Mouse (Mus musculus): Measurements from ENCODE around the gene Selenoo. TPM values are rescaled to one million over a fixed set of nuclear protein-coding genes. Genes with fewer than 3 reads are reported as not detected.

Selenoo gene
- 8.9 TPM in 2 replicates for polyA plus RNA-seq (2012; rRNA removed)
- polyA plus RNA-seq (2014; fragmentation: Nextera tagmentation; extraction: Ambion mirVana), result 7.4 and 9.0 TPM in 2 replicates

DNA sequence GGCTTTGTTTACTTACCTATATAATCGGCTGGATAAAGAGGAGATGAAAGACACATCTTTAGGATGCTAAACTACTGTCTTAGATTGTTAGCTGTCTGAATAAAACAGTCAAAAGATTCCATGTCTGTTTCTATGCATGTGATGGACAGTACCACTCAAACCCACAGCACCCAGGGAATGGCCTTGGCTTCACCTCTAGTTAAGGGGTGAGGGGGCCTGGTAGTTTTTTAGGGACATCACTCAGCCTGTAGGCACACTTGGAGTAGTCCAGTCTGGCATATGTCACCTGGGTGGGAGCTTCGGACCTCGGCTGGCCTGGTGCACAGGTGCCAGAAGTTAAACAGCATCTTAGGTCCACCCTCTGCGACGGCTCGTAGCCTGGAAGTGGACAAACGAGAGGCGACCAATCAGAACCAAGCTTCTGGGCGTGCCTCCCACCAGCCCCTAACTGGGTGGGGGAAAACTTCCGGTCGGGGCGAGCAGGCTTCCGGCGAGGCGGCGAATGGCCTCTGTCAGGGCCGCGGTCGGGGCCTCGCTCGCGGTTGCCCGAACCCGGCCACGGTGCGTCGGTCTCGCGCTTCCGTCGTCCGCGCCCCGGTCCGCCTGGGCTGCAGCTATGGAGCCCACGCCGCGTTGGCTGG, at the start of gene Selenoo:
Gene Selenoo, plus strand, starts transcription at position 478 of the 641 bp plus-strand sequence.
- DNase-seq (ENCODE audit: low read depth in 3 of 3, low spot score in 3 of 3), result peak; percentile 75 to 77 (median 77)
- H3K9me3 ChIP-seq (ENCODE audit: control insufficient read depth, low read length), result no peaks in the 10 kb centered on the region
- H3K4me3 ChIP-seq (ENCODE audit: insufficient read depth in 1 of 2, low read depth in 2 of 2, low read length in 2 of 2), result peak within 1 kb of the TSS; percentile 75 to 91
- H3K36me3 ChIP-seq (replicated peaks; ENCODE audit: control insufficient read depth, insufficient read depth, low read depth), result peaks cover 2% of the 10 kb centered on the region; the same call in 1 of the 2 replicates
- peaks cover 5 to 8% of the 10 kb centered on the region in 2 experiments; a peak in 3 of 4 replicates for H3K4me1 ChIP-seq (replicated peaks; ENCODE audit: control insufficient read depth in 2 of 2, insufficient read depth in 2 of 2, low read length in 1 of 2)
- ATAC-seq (ENCODE audit: insufficient read depth), result peak; percentile 92
- H3K4me2 ChIP-seq (ENCODE audit: low read depth), result peak within 1 kb of the TSS; percentile 79
- TF ChIP-seq CTCF (IDR thresholded peaks at IDR 0.05; ENCODE audit: low read depth), result no peak
- no peak for TF ChIP-seq EP300 (IDR thresholded peaks at IDR 0.05; ENCODE audit: low read depth)
- 2% methylated on average over 38 of the region's 38 CpGs for WGBS (ENCODE audit: insufficient replicate concordance)
- H3K9ac ChIP-seq (replicated peaks), result peak within 1 kb of the TSS; percentile 89
- H3K27me3 ChIP-seq (ENCODE audit: control insufficient read depth, insufficient read depth, low read length), result no peaks in the 10 kb centered on the region
- peak within 1 kb of the TSS; percentile 10; the same call in 1 of the 2 replicates for H3K27ac ChIP-seq

DNA sequence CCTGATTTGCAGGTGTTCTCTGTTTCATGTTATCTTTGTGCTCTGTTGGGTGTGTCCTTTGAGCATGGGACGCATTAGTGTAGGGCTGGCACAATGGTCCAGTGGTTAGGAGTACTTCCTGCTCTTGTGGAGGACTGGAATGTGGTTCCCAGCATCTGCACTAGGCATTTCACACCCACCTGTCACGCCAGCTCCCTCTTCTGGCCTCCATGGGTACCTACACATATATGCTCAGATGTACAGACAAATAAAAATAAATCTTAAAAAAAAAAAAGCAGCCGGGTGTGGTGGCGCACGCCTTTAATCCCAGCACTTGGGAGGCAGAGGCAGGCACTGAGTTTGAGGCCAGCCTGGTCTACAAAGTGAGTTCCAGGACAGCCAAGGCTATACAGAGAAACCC, 44.5 kb upstream of the Selenoo start:
- TF ChIP-seq EP300 (IDR thresholded peaks at IDR 0.05; ENCODE audit: low read depth) (no peak), CTCF (IDR thresholded peaks at IDR 0.05; ENCODE audit: low read depth) (no peak)
- Histone ChIP-seq H3K27ac (no peak overlapping the region), H3K36me3 (replicated peaks; ENCODE audit: control insufficient read depth, insufficient read depth, low read depth) (no peaks in the 10 kb centered on the region), H3K9ac (replicated peaks) (no peak overlapping the region), H3K9me3 (ENCODE audit: control insufficient read depth, low read length) (no peaks in the 10 kb centered on the region), H3K27me3 (ENCODE audit: control insufficient read depth, insufficient read depth, low read length) (no peaks in the 10 kb centered on the region), H3K4me2 (ENCODE audit: low read depth) (no peak overlapping the region), H3K4me3 (ENCODE audit: insufficient read depth in 1 of 2, low read depth in 2 of 2, low read length in 2 of 2) (no peak overlapping the region), H3K4me1 (replicated peaks; ENCODE audit: control insufficient read depth in 2 of 2, insufficient read depth in 2 of 2, low read length in 1 of 2) (no peaks in the 10 kb centered on the region)
- ATAC-seq (ENCODE audit: insufficient read depth), result no peak
- DNase-seq (ENCODE audit: low read depth in 3 of 3, low spot score in 3 of 3), result no peak
- 60% methylated on average over 5 of the region's 5 CpGs for WGBS (ENCODE audit: insufficient replicate concordance)

- TF ChIP-seq CTCF (IDR thresholded peaks at IDR 0.05; ENCODE audit: low read depth), result no peak
- no peak for TF ChIP-seq EP300 (IDR thresholded peaks at IDR 0.05; ENCODE audit: low read depth)
- Histone ChIP-seq H3K4me1 (replicated peaks; ENCODE audit: control insufficient read depth in 2 of 2, insufficient read depth in 2 of 2, low read length in 1 of 2) (no peaks in the 10 kb centered on the region), H3K9me3 (ENCODE audit: control insufficient read depth, low read length) (no peaks in the 10 kb centered on the region), H3K4me2 (ENCODE audit: low read depth) (no peak overlapping the region), H3K4me3 (ENCODE audit: insufficient read depth in 1 of 2, low read depth in 2 of 2, low read length in 2 of 2) (no peak overlapping the region), H3K9ac (replicated peaks) (no peak overlapping the region), H3K36me3 (replicated peaks; ENCODE audit: control insufficient read depth, insufficient read depth, low read depth) (no peaks in the 10 kb centered on the region), H3K27ac (no peak overlapping the region), H3K27me3 (ENCODE audit: control insufficient read depth, insufficient read depth, low read length) (no peaks in the 10 kb centered on the region)
- no peak for ATAC-seq (ENCODE audit: insufficient read depth)
- no peak for DNase-seq (ENCODE audit: low read depth in 3 of 3, low spot score in 3 of 3)
- 51% methylated on average over 4 of the region's 4 CpGs for WGBS (ENCODE audit: insufficient replicate concordance)
Measured at GRCm38 (mm10) chr15:89046356-89046755, 42.5 kb upstream of the Selenoo start.

DNA sequence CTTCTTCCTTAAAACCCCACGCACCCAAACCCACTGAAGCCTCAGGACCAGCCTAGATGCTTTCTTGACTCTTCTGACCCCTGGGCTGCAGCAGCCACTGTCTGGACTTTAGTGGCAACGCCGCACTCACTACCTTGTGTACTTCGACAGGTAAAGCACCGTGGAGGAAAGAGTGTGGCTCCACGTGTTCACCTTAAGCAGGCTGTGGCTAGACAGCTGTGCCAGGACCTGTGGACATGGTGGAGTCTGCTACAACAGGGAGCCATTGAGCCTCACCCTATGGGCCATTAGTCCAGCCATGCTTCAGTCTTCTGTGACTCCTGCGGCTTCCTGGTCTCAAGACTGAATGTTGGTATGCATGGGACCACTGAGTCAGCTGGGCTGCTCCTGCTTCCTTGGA, 34.2 kb upstream of the Selenoo start:
- no peaks in the 10 kb centered on the region for H3K4me1 ChIP-seq (replicated peaks; ENCODE audit: control insufficient read depth in 2 of 2, insufficient read depth in 2 of 2, low read length in 1 of 2)
- peaks cover 20% of the 10 kb centered on the region for H3K27me3 ChIP-seq (ENCODE audit: control insufficient read depth, insufficient read depth, low read length)
- DNase-seq (ENCODE audit: low read depth in 3 of 3, low spot score in 3 of 3) (no peak), ATAC-seq (ENCODE audit: insufficient read depth) (no peak)
- H3K27ac ChIP-seq, result no peak overlapping the region
- H3K4me3 ChIP-seq (ENCODE audit: insufficient read depth in 1 of 2, low read depth in 2 of 2, low read length in 2 of 2), result no peak overlapping the region
- TF ChIP-seq CTCF (IDR thresholded peaks at IDR 0.05; ENCODE audit: low read depth) (no peak), EP300 (IDR thresholded peaks at IDR 0.05; ENCODE audit: low read depth) (no peak)
- H3K9me3 ChIP-seq (ENCODE audit: control insufficient read depth, low read length), result no peaks in the 10 kb centered on the region
- no peak overlapping the region for H3K4me2 ChIP-seq (ENCODE audit: low read depth)
- 66% methylated on average over 7 of the region's 7 CpGs for whole genome bisulfite sequencing (ENCODE audit: insufficient replicate concordance)
- no peaks in the 10 kb centered on the region for H3K36me3 ChIP-seq (replicated peaks; ENCODE audit: control insufficient read depth, insufficient read depth, low read depth)
- no peak overlapping the region for H3K9ac ChIP-seq (replicated peaks)

DNA sequence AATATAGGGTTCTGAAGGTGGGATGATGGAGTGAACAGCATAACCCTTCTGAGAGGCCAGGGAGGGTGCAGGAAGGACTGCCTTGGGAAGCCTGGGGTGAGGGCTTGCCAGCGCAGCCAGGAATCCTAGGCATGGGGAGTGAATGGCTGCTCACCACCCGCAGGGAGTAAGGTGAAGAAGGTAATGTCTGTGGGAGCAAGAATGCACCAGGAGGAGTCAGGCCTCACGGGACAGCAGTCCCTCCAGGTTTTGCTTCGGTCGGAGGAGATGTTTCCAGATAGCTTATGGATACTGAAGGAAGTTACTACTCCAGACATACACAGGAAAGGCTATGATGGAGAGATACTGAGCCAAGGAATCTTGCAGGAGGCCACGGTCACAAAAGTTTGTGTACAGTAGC, 30.1 kb upstream of the Selenoo start:
- no peaks in the 10 kb centered on the region for H3K4me1 ChIP-seq (replicated peaks; ENCODE audit: control insufficient read depth in 2 of 2, insufficient read depth in 2 of 2, low read length in 1 of 2)
- H3K4me2 ChIP-seq (ENCODE audit: low read depth), result no peak overlapping the region
- WGBS (ENCODE audit: insufficient replicate concordance), result 27% methylated on average over 6 of the region's 6 CpGs
- no peak overlapping the region for H3K9ac ChIP-seq (replicated peaks)
- no peak for DNase-seq (ENCODE audit: low read depth in 3 of 3, low spot score in 3 of 3)
- peaks cover 39% of the 10 kb centered on the region for H3K27me3 ChIP-seq (ENCODE audit: control insufficient read depth, insufficient read depth, low read length)
- ATAC-seq (ENCODE audit: insufficient read depth), result no peak
- no peaks in the 10 kb centered on the region for H3K36me3 ChIP-seq (replicated peaks; ENCODE audit: control insufficient read depth, insufficient read depth, low read depth)
- H3K4me3 ChIP-seq (ENCODE audit: insufficient read depth in 1 of 2, low read depth in 2 of 2, low read length in 2 of 2), result no peak overlapping the region
- no peak for TF ChIP-seq EP300 (IDR thresholded peaks at IDR 0.05; ENCODE audit: low read depth)
- no peak for TF ChIP-seq CTCF (IDR thresholded peaks at IDR 0.05; ENCODE audit: low read depth)
- H3K27ac ChIP-seq, result no peak overlapping the region
- H3K9me3 ChIP-seq (ENCODE audit: control insufficient read depth, low read length), result no peaks in the 10 kb centered on the region
